Mouse (Mus musculus) thymus, postnatal 4 days (tissue): ENCODE data around the gene Vmn1r215.
"Not testable (repeated sequence)": the region's sequence is repeated elsewhere in the genome, so short reads cannot be mapped to it uniquely, and the experiment has no call there.

Experiments
- DNase-seq: peaks from one replicate; pipeline ENCODE4 v3.0.0; 2021

The Vmn1r215 gene

GRCm38 (mm10) chr13:23067725-23068124, at the start of gene Vmn1r215:
Gene Vmn1r215, plus strand, starts transcription at chr13:23068025.
- DNase-seq = no peak

- DNase-seq = no peak
Measured at GRCm38 (mm10) chr13:23018158-23018557, 49.7 kb upstream of the Vmn1r215 start.

- no peak for DNase-seq
Measured at GRCm38 (mm10) chr13:23024812-23025211, 43.0 kb upstream of the Vmn1r215 start.

- DNase-seq = no peak
Measured at GRCm38 (mm10) chr13:23030118-23030517, 37.7 kb upstream of the Vmn1r215 start, which contains the start of gene Vmn1r214. Gene Vmn1r214, plus strand, starts transcription at chr13:23030418.

- no peak for DNase-seq
Measured at GRCm38 (mm10) chr13:23057778-23058177, 10.0 kb upstream of the Vmn1r215 start.

GRCm38 (mm10) chr13:23069312-23069711, 1.5 kb downstream of the Vmn1r215 start:
- DNase-seq = no peak

- no peak for DNase-seq
Measured at GRCm38 (mm10) chr13:23094386-23094785, 26.6 kb downstream of the Vmn1r215 start.

- DNase-seq = not testable (repeated sequence)
Measured at GRCm38 (mm10) chr13:23118126-23118525, 50.3 kb downstream of the Vmn1r215 start, which contains the start of gene Vmn1r217. Gene Vmn1r217, minus strand, starts transcription at chr13:23118226.

- no peak for DNase-seq
Measured at GRCm38 (mm10) chr13:23120611-23121010, 52.8 kb downstream of the Vmn1r215 start.
